Mouse (Mus musculus) heart, postnatal 25 days (tissue): ENCODE measurements around the gene Olfr532. TPM values are rescaled to one million over a fixed set of nuclear protein-coding genes. Genes with fewer than 3 reads are reported as not detected.
"Not testable (repeated sequence)": the region's sequence is repeated elsewhere in the genome, so short reads cannot be mapped to it uniquely, and the experiment has no call there.

Experiments used
- DNase-seq: peaks from one replicate; pipeline ENCODE4 v3.0.0; 2022; ENCODE audit warnings: low spot score
- intact Hi-C: fragments of 180-260 bp; cut with DNase I; formaldehyde crosslinking; loops from one replicate; pipeline ENCODE4 v1.15.1; 2025
- total RNA-seq, 2 experiments: library from RNA; stranded (reverse); gene quantifications; 2 replicates each; pipeline ENCODE4 v1.2.3; 2021

Gene Olfr532
- total RNA-seq: not detected

GRCm38 (mm10) chr7:140421539-140421938 lies at the start of gene Olfr532:
Olfr532 (minus strand) TSS chr7:140421639.
- no peak for DNase-seq
- intact Hi-C loops: no loop called here

- intact Hi-C loops: not testable (repeated sequence)
Measured at GRCm38 (mm10) chr7:140463070-140463469, 41.6 kb upstream of the Olfr532 start, which contains the start of gene Olfr533. Olfr533 (plus strand) TSS chr7:140463370.

GRCm38 (mm10) chr7:140443141-140443540 lies 21.7 kb upstream of the Olfr532 start:
- DNase-seq: no peak
- intact Hi-C loops: no loop called here

More at GRCm38 (mm10) chr7:140463070-140463469, 41.6 kb upstream of the Olfr532 start, which contains the start of gene Olfr533:
- not testable (repeated sequence) for DNase-seq

- intact Hi-C loops: no loop called here
- DNase-seq: no peak
Measured at GRCm38 (mm10) chr7:140402818-140403217, 18.6 kb downstream of the Olfr532 start, which contains the start of gene Olfr531. Olfr531 (minus strand) TSS chr7:140402918.

GRCm38 (mm10) chr7:140376911-140377310 lies 44.5 kb downstream of the Olfr532 start:
- no peak for DNase-seq
- intact Hi-C loops: no loop called here

- intact Hi-C loops: no loop called here
Measured at GRCm38 (mm10) chr7:140376231-140376630, 45.2 kb downstream of the Olfr532 start, which contains the start of gene Olfr530. Olfr530 (minus strand) TSS chr7:140376331.

GRCm38 (mm10) chr7:140374300-140374699 lies 47.1 kb downstream of the Olfr532 start:
- intact Hi-C loops: no loop called here

More at GRCm38 (mm10) chr7:140376231-140376630, 45.2 kb downstream of the Olfr532 start, which contains the start of gene Olfr530:
- DNase-seq: no peak

More at GRCm38 (mm10) chr7:140374300-140374699, 47.1 kb downstream of the Olfr532 start:
- no peak for DNase-seq

Other genes starting within 250 kb of the Olfr532 start
- not detected for gene Olfr523, start 248.4 kb downstream of the Olfr532 start, total RNA-seq
- not detected for gene Olfr524, start 215.7 kb downstream of the Olfr532 start, total RNA-seq
- gene Cd163l1, start 203.4 kb downstream of the Olfr532 start, total RNA-seq: not detected
- gene 5830411N06Rik, start 174.4 kb downstream of the Olfr532 start, total RNA-seq: not detected
- gene Olfr525, start 100.8 kb downstream of the Olfr532 start, total RNA-seq: not detected
- gene Olfr527, start 87.6 kb downstream of the Olfr532 start, total RNA-seq: not detected
- not detected for gene Olfr60, start 60.0 kb downstream of the Olfr532 start, total RNA-seq
- not detected for gene Olfr530, start 45.3 kb downstream of the Olfr532 start, total RNA-seq
- gene Olfr531, start 18.7 kb downstream of the Olfr532 start, total RNA-seq: not detected
- gene Olfr533, start 41.7 kb upstream of the Olfr532 start, total RNA-seq: not detected
- gene Olfr535, start 62.6 kb upstream of the Olfr532 start, total RNA-seq: not detected
- not detected for gene Olfr536, start 85.8 kb upstream of the Olfr532 start, total RNA-seq
- not detected for gene Olfr538, start 146.2 kb upstream of the Olfr532 start, total RNA-seq
- gene Olfr46, start 179.6 kb upstream of the Olfr532 start, total RNA-seq: not detected
- gene Olfr61, start 207.3 kb upstream of the Olfr532 start, total RNA-seq: not detected
- gene Olfr53, start 224.8 kb upstream of the Olfr532 start, total RNA-seq: not detected
- not detected for gene Olfr539, start 238.3 kb upstream of the Olfr532 start, total RNA-seq